Mouse (Mus musculus) cerebellum, adult 2 months (tissue): Measurements from ENCODE around the gene N4bp1.

Source experiments
- CTCF ChIP-seq: fragments of 200-500 bp; IDR thresholded peaks from 2 replicates; pipeline ENCODE4 v1.5.1; 2011; ENCODE audit warnings: low read depth, mild to moderate bottlenecking, control low read depth, low read length, moderate library complexity, borderline replicate concordance; ENCODE audit not compliant: insufficient read depth
- POLR2A ChIP-seq: fragments of 200-500 bp; IDR thresholded peaks from 2 replicates; pipeline ENCODE4 v1.6.1; 2011; ENCODE audit warnings: low read length, control low read depth, borderline replicate concordance; ENCODE audit not compliant: insufficient read depth

- TF ChIP-seq CTCF (no peak), POLR2A (no peak)
Observed at GRCm38 (mm10) chr8:86853266-86853988, 31.6 kb downstream of the N4bp1 start.
